Mouse (Mus musculus) spleen, postnatal 14 days (tissue): ENCODE measurements around the gene Troap.
"Not testable (repeated sequence)": the region's sequence is repeated elsewhere in the genome, so short reads cannot be mapped to it uniquely, and the experiment has no call there.

Source experiments
- DNase-seq, 2 experiments: peaks; one replicate each; pipeline ENCODE4 v3.0.0; 2021 to 2022; ENCODE audit warnings: low spot score in 2 of 2

Gene Troap

DNA sequence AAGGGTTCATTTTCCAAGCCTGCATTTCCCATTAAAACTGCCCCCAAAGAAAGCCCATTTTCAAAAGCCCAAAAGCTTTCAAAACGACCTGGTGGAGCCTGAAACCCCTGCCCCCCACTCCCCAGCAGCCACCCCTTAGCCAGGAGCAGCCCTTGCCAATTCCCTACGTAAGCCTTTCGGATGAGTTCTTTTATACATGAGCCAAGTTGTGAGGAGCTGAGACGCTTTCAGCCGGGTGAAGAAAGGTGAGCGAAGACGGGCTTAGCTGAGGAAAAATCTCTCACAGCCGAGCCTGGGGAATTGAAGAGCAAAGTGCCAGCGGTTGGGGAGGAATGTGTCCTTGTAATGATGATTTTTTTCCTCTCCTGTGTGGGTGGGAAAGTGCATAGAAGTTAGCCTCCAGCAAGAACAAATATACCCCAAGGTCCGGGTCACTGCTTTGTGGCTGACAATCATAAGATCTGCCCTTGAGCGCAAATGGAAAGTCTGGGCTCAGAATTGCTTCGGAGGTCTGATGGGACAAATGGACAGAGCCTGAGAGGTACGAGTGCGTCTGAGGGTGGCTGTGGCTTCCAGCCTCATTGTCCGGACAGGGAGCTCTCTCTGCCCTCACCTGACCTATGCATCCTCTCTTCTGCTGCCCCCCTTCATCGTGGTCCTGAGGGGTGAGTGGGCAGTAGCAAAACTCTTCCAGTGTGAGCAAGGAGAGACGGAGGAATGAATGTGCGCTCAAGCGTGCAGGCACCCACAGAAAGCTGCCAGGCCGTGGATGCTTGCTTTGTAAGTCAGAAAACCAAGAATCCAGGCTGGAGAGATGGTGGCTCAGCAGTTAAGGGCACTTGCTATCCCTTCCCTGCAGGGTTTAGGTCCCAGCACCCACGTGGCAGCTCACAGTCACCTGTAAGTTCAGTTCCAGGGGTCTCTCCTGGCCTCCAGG lies 33.2 kb upstream of the Troap start:
- no peak for DNase-seq

DNA sequence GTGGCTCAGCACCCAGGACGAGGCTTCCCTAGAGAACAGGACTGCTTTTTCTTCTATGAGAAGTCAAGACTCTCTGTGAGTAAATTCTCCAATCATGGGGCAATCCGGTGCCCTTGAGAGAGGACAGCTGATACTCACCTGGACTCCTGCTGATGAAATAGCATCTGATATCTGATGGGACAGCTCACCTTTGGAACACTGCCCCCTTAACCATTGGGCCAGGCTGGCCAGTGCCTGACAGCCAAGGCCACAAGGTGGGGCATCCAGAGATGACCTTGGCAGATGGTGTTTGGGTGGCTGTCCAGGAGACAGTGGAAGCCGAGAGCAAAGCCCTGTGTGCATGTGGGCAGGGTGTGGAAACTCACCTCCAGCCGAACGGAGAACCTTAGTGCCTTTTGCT lies 32.0 kb upstream of the Troap start:
- no peak for DNase-seq

DNA sequence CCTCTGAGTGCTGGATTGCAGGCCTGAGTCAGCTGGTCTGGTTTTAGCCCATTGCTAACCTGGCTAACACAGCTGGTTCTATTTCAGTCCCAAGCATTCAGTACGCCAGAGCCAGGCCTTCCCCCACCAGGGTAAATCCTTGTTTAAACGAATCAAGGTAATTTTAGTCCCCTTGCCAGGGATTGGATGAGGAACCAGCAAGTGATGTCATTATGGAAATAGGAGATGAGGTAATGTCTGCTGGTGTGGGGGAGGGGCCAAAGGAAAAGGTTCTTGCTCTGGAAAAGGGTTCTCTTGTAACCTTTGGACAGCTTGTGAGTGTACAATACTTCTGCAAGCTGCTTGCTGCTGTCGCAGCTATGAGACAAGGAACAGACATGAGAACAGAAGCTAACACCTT lies 29.5 kb upstream of the Troap start:
- no peak for DNase-seq

DNA sequence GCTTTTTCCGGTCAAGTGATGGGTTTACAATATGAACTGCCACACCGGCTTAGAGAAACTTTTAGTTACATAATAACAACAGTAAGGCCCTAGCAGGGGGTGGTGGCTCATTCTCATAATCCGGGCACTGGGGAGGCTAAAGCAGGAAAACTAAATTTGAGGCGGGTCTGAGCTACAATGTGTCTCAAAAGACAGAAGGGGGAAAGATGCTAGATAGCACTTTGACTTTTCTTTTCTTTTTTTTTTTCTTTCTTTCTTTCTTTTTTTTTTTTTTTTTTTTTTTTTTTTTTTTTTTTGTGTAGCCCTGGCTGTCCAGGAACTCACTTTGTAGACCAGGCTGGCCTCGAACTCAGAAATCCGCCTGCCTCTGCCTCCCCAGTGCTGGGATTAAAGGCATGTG lies 28.6 kb upstream of the Troap start:
- not testable (repeated sequence) for DNase-seq

DNA sequence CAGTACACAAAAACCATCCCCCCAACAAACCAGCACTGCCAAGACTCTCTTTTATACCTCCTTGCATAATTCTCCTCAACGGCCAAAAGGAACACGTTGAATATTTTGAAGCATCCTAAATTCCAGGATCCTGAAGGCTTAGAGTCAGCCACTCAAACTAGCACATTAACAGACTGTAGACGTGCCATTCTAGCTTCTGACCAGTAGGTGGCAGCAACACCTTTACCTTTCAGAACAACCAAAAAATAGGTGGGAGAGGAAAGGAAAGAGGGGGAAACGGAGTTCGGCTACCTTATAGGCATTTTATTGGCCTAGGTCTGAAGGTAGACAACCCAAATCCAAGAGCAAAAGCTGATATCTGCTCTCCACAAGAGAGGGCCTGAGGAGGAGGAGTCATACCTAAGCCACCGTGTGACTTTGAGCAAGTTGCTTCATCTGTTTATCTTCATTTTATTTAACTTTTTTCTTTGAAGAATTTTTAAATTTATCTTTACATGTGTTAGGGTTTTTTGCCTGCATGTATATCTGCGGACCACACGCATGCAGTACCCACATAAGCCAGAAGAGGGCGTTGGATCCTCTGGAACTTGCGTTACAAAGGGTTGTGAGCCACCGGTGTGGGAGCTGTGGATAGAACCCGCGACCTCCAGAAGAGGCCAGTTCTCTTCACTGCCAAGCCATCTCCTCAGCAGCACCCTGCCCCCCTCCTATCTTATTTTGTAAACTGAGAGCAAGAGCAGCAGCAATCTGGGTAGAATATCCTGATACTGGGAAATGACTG lies 24.7 kb upstream of the Troap start:
- DNase-seq: peak in 1 of 2 experiments; percentile 37

DNA sequence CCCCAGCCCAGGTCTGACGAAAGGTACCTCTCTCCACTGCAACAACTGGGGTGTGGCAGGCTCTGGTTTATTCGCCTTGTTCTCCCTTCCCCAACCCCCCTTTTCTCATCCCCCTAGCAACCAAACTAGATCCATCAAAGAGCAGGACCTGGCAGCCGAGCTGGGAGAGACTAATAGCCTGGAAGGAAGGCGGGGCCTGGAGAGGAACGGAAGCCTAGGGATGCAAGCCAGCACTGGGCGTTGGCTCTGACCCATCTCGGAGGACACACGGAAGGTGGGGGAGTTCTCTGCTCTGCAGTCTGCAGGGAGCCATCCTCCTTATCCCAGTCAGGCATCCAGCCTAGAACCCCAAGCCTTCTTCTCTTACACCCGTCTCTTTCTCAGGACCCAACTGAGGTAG lies 21.0 kb upstream of the Troap start:
- no peak for DNase-seq

DNA sequence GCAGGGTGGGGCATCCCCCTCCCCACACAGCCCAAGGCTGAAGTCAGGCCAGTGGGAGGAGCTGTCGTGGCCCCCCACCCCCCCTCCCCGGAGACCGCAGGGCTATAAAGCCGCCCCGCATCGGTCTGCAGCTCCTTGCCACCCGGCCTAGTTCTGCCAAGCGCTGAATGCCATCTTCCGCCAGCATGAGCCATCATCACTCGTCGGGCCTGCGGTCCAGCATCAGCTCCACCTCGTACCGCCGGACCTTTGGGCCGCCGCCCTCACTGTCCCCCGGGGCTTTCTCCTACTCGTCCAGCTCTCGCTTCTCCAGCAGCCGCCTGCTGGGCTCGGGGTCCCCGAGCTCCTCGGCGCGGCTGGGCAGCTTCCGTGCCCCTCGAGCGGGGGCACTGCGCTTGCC lies 19.3 kb upstream of the Troap start, which contains the start of gene Prph:
TSS of gene Prph (plus strand) at position 135 of the 400 bp plus-strand sequence.
- DNase-seq: no peak

DNA sequence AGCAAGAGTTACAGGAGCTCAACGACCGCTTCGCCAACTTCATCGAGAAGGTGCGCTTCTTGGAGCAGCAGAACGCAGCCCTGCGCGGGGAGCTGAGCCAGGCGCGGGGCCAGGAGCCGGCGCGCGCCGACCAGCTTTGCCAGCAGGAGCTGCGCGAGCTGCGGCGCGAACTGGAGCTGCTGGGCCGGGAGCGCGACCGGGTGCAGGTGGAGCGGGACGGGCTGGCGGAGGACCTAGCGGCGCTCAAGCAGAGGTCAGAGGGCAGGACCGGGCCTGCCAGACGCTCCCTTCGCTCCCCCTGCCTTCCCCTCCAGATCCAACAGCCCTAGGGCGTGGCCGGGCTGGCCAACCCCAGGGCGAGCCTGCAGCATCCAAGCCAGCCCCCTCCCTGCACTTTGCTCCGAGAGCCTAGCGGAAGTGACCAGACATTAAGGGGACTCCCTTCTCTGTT lies 18.8 kb upstream of the Troap start:
- DNase-seq: no peak

DNA sequence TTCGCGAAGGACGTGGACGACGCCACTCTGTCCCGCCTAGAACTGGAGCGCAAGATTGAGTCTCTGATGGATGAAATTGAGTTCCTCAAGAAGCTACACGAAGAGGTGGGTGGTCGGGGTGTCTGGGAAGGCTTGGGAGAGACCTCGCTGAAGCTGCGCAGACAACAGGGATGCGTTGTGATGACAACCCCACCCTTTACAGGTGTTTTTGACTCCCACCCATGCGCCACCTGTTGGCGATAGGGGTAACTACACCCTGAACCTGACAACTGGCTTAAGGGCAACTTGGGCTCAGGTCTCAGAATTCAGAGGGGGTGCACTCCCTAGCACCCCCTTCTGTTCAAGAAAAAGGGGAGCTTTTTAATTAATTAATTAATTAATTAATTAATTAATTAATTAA lies 18.0 kb upstream of the Troap start:
- peak; percentile 35 to 45 for DNase-seq

DNA sequence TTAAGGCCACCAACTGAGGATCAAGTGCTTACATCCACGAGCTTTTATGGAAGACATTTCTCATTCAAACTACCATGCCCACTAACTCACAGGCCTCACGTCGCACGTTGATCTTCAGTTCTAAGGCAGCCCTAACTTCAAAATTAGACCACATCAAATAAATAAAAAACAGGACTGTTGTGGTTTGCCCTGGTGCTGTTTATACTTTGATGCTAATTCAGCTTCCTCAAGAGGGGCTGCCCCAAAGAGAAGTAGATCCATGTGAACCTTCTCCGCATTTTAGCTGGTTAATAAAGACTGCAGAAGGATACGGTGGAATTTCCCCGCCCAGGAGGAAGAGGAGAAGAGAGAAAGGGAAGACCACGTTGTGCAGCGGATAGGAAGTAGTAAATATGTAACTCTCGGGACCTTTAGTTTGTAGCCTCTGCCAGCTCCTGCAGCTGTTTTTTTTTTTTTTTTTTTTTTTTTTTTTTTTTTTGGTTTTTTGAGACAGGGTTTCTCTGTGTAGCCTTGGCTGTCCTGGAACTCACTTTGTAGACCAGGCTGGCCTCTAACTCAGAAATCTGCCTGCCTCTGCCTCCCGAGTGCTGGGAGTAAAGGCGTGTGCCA lies 8.7 kb upstream of the Troap start:
- no peak for DNase-seq

DNA sequence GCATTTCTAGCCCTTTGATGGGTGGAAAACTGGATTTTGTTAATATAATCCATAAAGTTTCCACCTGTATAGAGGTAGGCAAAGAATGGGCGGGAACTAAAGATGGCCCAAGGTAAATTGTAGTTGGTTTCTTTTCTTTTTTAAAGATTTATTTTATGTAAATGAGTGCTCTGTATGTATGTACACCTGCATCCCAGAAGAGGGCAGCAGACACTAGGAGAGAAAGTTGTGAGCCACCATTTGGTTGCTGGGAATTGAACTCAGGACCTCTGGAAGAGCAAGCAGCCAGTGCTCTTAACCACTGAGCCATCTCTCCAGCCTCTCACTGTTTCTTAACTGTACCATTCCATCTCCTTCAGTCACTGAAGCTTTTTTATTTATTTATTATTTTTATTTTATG lies 2.4 kb upstream of the Troap start:
- DNase-seq: no peak

DNA sequence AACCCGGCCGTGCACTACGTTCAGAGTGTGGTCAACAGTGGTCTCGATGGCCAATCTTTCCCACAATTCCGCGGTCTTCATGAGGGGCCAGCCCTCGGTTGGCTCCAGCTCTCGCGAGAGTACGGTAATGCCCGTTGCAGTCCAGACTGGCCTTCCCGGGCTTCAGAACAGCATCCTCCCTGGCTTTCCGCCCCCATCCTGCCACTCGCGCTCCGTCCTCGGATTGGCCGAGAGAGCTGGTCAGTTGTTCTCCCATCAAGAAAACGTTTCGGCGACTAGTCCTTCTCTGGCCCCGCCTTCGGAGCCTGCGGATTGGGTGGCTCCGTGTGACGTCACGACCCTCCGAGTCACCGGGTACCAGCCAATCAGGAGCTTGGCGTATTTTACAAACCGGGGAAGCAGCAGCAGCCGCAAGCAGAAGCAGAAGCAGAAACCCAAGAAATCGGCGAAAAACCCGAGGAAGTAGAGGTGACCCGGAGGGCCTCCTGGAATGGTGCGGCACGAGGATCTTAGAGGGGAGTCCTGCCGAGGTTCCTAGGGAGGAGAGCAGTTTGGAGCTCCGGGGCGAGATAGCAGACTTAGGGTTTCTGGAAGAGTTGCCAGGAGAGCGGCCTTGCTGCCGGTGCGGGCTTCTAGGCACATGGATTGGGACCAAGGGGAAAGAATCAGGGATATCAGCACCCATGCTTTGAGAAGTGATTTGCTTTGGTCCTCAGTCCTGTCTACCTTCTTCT lies 392 bp downstream of the Troap start:
- peak; percentile 92 to 97 for DNase-seq

DNA sequence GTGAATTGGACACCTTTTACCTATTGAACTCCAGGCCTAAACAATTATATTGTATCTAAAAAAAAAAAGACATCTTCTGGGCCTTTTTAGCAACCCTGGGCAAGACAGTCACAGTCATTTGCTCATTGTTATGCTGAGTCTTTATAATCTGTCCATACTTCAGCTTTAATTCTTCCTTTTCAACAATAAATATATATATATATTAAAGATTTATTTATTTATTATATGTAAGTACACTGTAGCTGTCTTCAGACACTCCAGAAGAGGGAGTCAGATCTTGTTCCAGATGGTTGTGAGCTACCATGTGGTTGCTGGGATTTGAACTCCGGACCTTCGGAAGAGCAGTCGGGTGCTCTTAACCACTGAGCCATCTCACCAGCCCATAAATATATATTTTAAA lies 1.6 kb downstream of the Troap start:
- DNase-seq: not testable (repeated sequence)

DNA sequence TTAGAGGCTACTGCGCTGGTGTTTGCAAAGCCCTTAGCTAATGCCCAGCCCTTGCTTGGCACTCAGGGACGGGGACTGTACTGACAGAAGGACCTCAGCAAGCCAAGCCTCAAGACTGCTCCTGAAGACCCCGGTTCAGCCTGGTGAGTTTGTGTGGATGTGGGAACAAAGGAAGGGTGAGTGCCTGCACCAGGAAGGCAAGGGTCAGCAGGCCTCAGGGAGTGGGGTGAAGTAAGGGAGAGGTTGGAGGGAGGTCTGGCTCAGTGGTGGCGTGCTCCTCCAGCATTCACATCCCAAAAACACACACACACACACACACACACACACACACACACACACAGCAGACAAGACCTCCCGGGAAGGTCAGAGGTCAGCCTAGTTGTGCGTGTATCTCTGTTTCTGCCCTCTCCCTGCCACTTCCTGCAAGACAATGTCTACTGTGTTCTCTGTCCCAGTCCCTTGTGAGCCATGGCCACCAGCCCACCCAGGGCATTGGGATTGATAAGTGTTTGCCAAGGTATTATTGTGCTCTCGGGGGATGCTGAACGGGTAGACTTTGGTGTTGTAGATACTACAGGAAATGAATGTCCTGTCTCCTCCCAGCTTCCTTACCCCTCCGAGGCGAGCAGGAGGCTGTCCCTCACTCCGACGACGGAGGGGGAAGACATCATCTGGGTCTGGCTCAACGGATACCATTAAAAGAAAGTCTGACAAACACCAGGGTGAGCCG lies 4.0 kb downstream of the Troap start:
- no peak for DNase-seq

DNA sequence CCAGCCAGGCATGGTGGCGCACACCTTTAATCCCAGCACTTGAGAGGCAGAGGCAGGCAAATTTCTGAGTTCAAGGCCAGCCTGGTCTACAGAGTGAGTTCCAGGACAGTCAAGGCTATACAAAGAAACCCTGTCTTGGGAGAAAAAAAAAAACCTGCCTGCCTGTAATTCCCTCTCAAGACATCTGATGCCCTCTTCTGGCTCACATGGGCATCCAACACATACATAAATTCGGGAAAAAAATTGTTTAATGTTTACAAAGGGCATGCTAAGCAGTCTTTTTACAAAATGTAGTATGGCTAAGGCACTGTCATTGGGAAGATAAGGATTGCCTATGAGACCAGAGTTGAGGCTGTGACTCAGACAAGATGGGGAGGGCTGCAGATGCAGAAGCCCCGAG lies 5.4 kb downstream of the Troap start:
- DNase-seq: no peak

DNA sequence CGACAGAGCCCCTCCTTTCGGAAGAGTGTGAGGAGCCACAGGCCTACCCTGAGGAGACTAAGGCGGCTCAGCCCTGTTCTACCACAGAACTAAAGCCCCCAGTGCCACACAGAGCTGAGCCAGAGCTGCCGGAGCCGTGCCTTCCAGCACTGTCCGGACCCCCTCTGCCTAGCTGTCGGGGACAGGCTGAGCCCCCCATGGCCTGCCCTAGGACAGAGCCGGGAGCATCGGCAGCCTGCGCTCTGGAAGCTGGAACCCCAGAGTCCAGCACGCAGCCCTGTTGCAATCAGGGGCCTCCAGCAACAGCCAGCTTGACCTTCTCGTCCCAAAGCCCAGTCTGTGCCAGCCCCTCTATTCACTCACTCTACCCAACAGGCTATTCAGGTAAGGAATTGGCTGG lies 7.9 kb downstream of the Troap start:
- no peak for DNase-seq

DNA sequence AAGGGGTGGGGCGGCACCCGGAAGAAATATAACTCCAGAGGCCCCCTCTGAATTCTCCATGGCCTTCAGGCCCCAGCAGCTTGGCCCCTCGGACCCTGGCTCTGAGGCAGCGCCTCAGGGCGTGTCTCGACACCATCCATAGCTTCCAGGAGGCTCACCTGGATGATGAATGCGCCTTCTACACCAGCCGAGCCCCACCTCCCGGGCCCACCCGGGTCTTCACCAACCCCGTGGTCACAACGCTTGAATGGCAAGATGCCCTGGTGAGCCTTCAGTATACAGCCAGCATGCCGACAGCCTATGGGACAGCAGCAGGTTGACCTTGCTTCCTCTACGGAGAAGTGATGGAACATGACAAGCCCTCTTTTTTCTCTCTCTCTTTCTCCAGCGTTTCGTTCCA lies 8.5 kb downstream of the Troap start:
- DNase-seq: no peak

DNA sequence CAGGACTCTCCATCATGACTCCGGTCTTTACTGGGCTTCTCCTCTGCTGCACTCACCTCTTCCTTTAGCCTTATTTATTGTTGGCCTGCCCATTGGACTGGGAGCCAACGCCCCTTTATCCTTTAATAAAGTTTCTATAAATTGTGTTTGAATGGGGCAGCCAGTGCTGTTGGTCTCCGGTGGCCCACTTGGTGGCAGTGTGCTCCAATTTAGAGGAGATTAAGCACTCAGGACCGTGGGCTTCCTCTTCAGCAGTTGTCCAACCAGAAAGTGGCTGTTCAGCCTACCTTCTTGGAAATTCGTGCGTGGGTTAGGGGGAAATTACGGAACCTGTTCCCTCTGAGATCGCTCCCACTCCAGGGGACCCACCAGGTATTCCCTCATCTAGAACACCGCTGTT lies 8.9 kb downstream of the Troap start:
- DNase-seq: peak in 1 of 2 experiments; percentile 33

DNA sequence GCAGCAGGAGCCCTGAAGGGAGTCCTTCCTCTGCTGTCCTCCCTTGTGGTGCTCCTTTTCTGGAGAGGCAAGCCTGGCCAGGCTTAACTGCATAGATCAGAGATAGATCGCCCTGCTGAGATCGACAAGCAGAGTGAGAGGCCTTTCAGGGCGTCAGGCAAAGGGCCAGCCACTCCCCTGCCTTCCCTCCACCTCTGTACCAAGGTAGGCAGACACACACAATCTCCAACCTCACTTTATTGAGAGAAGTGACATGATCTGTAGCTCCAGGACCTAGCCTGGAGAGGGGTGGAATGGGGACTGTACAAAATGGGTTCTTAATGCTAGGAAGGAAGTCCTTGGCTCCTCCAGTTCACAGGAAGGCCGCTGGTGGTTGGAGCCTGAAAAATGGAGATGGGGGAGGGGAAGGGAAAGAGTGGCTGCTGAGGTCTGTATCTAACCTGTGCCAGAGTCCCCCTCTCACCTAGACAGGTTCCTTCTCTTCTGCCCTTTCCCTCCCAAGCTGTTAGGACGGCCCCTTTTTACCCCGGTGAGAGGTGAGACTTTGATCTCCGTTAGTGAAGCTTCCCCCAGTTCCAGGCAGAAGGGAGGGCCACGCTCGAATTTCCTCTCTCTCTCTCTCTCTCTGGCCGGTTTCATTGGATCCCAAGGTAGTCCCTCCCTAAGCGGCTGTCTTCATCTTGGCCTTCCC lies 9.6 kb downstream of the Troap start:
- DNase-seq: no peak

DNA sequence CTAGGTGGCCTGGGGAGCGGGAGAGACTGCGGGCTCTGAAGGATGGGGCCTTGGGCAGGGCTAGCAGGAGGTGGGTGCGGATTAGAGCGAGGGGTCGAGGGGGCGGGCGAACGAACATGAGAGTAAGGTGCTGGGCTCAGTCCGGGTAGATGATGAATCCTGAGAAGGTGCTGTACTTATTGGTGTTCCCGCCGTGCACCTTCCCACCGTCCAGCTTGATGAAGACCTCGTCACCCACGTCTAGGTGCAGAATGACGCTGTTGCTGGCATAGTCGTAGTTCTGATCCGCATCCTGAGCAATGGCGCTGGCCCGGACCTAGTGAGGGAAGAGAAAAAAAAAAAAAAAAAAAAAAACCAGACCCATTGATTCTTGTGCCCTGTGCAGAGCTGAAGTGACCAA lies 10.2 kb downstream of the Troap start:
- DNase-seq: no peak
